Mouse (Mus musculus) forebrain, embryonic 11.5 days (tissue): ENCODE data around the gene Gm20517. TPM values are rescaled to one million over a fixed set of nuclear protein-coding genes. Genes with fewer than 3 reads are reported as not detected.

Source experiments
- ATAC-seq: fragments of 200-750 bp; cut with Nextera tagmentation; replicated peaks from 2 replicates; pipeline ENCODE4 v1.8.0; 2017; ENCODE audit warnings: moderate TSS enrichment; ENCODE audit not compliant: low FRiP score
- DNase-seq: peaks from one replicate; pipeline ENCODE4 v3.0.0-alpha.2; 2017; ENCODE audit warnings: low spot score
- H3K27ac ChIP-seq: fragments of 300-500 bp; sonication (generic); 2 replicates; pipeline ENCODE4 v1.5.1; 2014; ENCODE audit warnings: low read depth, low read length
- H3K27me3 ChIP-seq: fragments of 300-500 bp; sonication (generic); 2 replicates; pipeline ENCODE4 v1.6.1; 2014; ENCODE audit warnings: mild to moderate bottlenecking, low read length, mixed read lengths; ENCODE audit not compliant: control insufficient read depth, insufficient read depth
- H3K36me3 ChIP-seq: fragments of 300-500 bp; sonication (generic); 2 replicates; pipeline ENCODE4 v1.6.1; 2014; ENCODE audit warnings: mild to moderate bottlenecking, low read length, moderate library complexity, mixed read lengths; ENCODE audit not compliant: control insufficient read depth, insufficient read depth
- H3K4me1 ChIP-seq: fragments of 300-500 bp; sonication (generic); replicated peaks from 2 replicates; pipeline ENCODE4 v1.6.1; 2014; ENCODE audit warnings: low read length, mixed read lengths; ENCODE audit not compliant: control insufficient read depth, insufficient read depth
- H3K4me2 ChIP-seq: fragments of 300-500 bp; sonication (generic); 2 replicates; pipeline ENCODE4 v1.6.1; 2014; ENCODE audit warnings: low read depth, mild to moderate bottlenecking, low read length, moderate library complexity, mixed read lengths; ENCODE audit not compliant: severe bottlenecking
- H3K4me3 ChIP-seq: fragments of 300-500 bp; sonication (generic); 2 replicates; pipeline ENCODE4 v1.5.1; 2014; ENCODE audit warnings: low read depth, low read length
- H3K9ac ChIP-seq: fragments of 300-500 bp; sonication (generic); 2 replicates; pipeline ENCODE4 v1.6.1; 2014; ENCODE audit warnings: low read length
- H3K9me3 ChIP-seq: fragments of 300-500 bp; sonication (generic); 2 replicates; pipeline ENCODE4 v1.6.1; 2016; ENCODE audit warnings: low read length, mixed read lengths; ENCODE audit not compliant: control insufficient read depth
- whole genome bisulfite sequencing: fragments of 180-500 bp; shearing (Covaris S2); extraction: QIAGEN DNeasy Blood & Tissue Kit; methylation state at CpG from one replicate; pipeline ENCODE4 v1.1.7; 2014; 5-methylcytosine and 5-hydroxymethylcytosine counted together
- polyA plus RNA-seq: library from polyadenylated mRNA; unstranded; fragments of >200 nt; fragmentation: Nextera tagmentation; extraction: Ambion mirVana; gene quantifications from 2 replicates; pipeline ENCODE4 v1.2.1, GENCODE M21; 2014

The Gm20517 gene
- polyA plus RNA-seq, 1 experiment from 2014 or later: 2.4 TPM

- no peak for ATAC-seq
- H3K4me1 ChIP-seq: 0 out of 2 replicates have a peak, but pooled peaks cover 2% of the 10 kb centered on the region
These were observed 39.0 kb upstream of the Gm20517 start for GRCm38 (mm10) chr17:47572436-47572835.

GRCm38 (mm10) chr17:47574028-47574427 is 37.4 kb upstream of the Gm20517 start:
- Histone ChIP-seq H3K36me3 (no peaks in the 10 kb centered on the region), H3K9me3 (no peaks in the 10 kb centered on the region), H3K4me3 (no peak overlapping the region), H3K27me3 (no peaks in the 10 kb centered on the region), H3K27ac (no peak overlapping the region), H3K4me2 (no peak overlapping the region), H3K9ac (no peak overlapping the region), H3K4me1 (0 out of 2 replicates have a peak, but pooled peaks cover 2% of the 10 kb centered on the region)
- ATAC-seq (no peak), DNase-seq (no peak)
- WGBS: 82% methylated on average over 8 of the region's 8 CpGs

More at GRCm38 (mm10) chr17:47572436-47572835, 39.0 kb upstream of the Gm20517 start:
- no peak overlapping the region for H3K4me2 ChIP-seq
- H3K27ac ChIP-seq: no peak overlapping the region
- no peaks in the 10 kb centered on the region for H3K27me3 ChIP-seq
- H3K36me3 ChIP-seq: no peaks in the 10 kb centered on the region
- H3K9ac ChIP-seq: no peak overlapping the region
- H3K4me3 ChIP-seq: no peak overlapping the region
- H3K9me3 ChIP-seq: no peaks in the 10 kb centered on the region
- no peak for DNase-seq

- ATAC-seq (no peak), DNase-seq (no peak)
- H3K9ac ChIP-seq: no peak overlapping the region
- H3K27me3 ChIP-seq: no peaks in the 10 kb centered on the region
- no peak overlapping the region for H3K4me2 ChIP-seq
- 0 out of 2 replicates have a peak, but pooled peaks cover 2% of the 10 kb centered on the region for H3K4me1 ChIP-seq
- H3K36me3 ChIP-seq: no peaks in the 10 kb centered on the region
- no peaks in the 10 kb centered on the region for H3K9me3 ChIP-seq
- H3K4me3 ChIP-seq: no peak overlapping the region
- 77% methylated on average over 11 of the region's 11 CpGs for WGBS
- H3K27ac ChIP-seq: no peak overlapping the region
These were observed 36.6 kb upstream of the Gm20517 start for GRCm38 (mm10) chr17:47574830-47575229.

GRCm38 (mm10) chr17:47578655-47579054 is 32.7 kb upstream of the Gm20517 start:
- no peak for DNase-seq
- H3K27me3 ChIP-seq: no peaks in the 10 kb centered on the region
- no peak overlapping the region for H3K9ac ChIP-seq
- no peaks in the 10 kb centered on the region for H3K36me3 ChIP-seq
- H3K4me2 ChIP-seq: no peak overlapping the region
- no peaks in the 10 kb centered on the region for H3K9me3 ChIP-seq
- no peak for ATAC-seq
- no peak overlapping the region for H3K4me3 ChIP-seq
- H3K4me1 ChIP-seq: no peaks in the 10 kb centered on the region
- 92% methylated on average over 6 of the region's 6 CpGs for WGBS
- H3K27ac ChIP-seq: no peak overlapping the region

GRCm38 (mm10) chr17:47580962-47581361 is 30.4 kb upstream of the Gm20517 start:
- H3K4me1 ChIP-seq: no peaks in the 10 kb centered on the region
- no peaks in the 10 kb centered on the region for H3K36me3 ChIP-seq
- no peak overlapping the region for H3K27ac ChIP-seq
- 88% methylated on average over 4 of the region's 4 CpGs for WGBS
- DNase-seq: no peak
- H3K4me3 ChIP-seq: no peak overlapping the region
- H3K4me2 ChIP-seq: no peak overlapping the region
- H3K9me3 ChIP-seq: no peaks in the 10 kb centered on the region
- H3K9ac ChIP-seq: no peak overlapping the region
- no peak for ATAC-seq
- H3K27me3 ChIP-seq: no peaks in the 10 kb centered on the region

GRCm38 (mm10) chr17:47588517-47588916 is 22.9 kb upstream of the Gm20517 start:
- Histone ChIP-seq H3K27ac (no peak overlapping the region), H3K9ac (no peak overlapping the region), H3K4me1 (no peaks in the 10 kb centered on the region), H3K27me3 (no peaks in the 10 kb centered on the region), H3K9me3 (no peaks in the 10 kb centered on the region), H3K4me3 (no peak overlapping the region), H3K36me3 (no peaks in the 10 kb centered on the region), H3K4me2 (no peak overlapping the region)
- no peak for ATAC-seq
- WGBS: 82% methylated on average over 8 of the region's 8 CpGs
- DNase-seq: no peak

- H3K9ac ChIP-seq: no peak overlapping the region
- H3K4me1 ChIP-seq: peaks cover 9% of the 10 kb centered on the region; the same call in 1 of the 2 replicates
- H3K4me3 ChIP-seq: no peak overlapping the region
- no peak overlapping the region for H3K27ac ChIP-seq
- no peaks in the 10 kb centered on the region for H3K9me3 ChIP-seq
- no peaks in the 10 kb centered on the region for H3K27me3 ChIP-seq
- no peak for DNase-seq
- H3K4me2 ChIP-seq: no peak overlapping the region
- WGBS: 85% methylated on average over 3 of the region's 3 CpGs
- ATAC-seq: no peak
- H3K36me3 ChIP-seq: no peaks in the 10 kb centered on the region
These were observed 20.3 kb upstream of the Gm20517 start for GRCm38 (mm10) chr17:47591073-47591472.

- H3K9ac ChIP-seq: peak overlapping the region; percentile 88
- H3K36me3 ChIP-seq: no peaks in the 10 kb centered on the region; the same call in 1 of the 2 replicates
- H3K9me3 ChIP-seq: no peaks in the 10 kb centered on the region
- DNase-seq: peak; percentile 96
- H3K4me3 ChIP-seq: peak overlapping the region; percentile 81
- H3K4me2 ChIP-seq: peak overlapping the region; percentile 86
- ATAC-seq: peak; percentile 84
- under 1% methylated on average over 57 of the region's 63 CpGs for WGBS
- H3K27me3 ChIP-seq: no peaks in the 10 kb centered on the region
- peaks cover 28% of the 10 kb centered on the region for H3K4me1 ChIP-seq
- H3K27ac ChIP-seq: peak overlapping the region; percentile 97
These were observed 18.1 kb upstream of the Gm20517 start for GRCm38 (mm10) chr17:47593215-47593853.

GRCm38 (mm10) chr17:47593854-47594182 is 17.6 kb upstream of the Gm20517 start:
- Histone ChIP-seq H3K4me2 (peak overlapping the region; percentile 86), H3K9ac (peak overlapping the region; percentile 88), H3K27ac (peak overlapping the region; percentile 97), H3K27me3 (no peaks in the 10 kb centered on the region), H3K4me3 (peak overlapping the region; percentile 81), H3K36me3 (no peaks in the 10 kb centered on the region; the same call in 1 of the 2 replicates), H3K4me1 (peaks cover 28% of the 10 kb centered on the region), H3K9me3 (no peaks in the 10 kb centered on the region)
- ATAC-seq (no peak), DNase-seq (no peak)
- WGBS: 1% methylated on average over 13 of the region's 13 CpGs
